Mouse (Mus musculus) left cerebral cortex, adult 8-10 months (tissue): ENCODE results near the gene Pdcd11. TPM values are rescaled to one million over a fixed set of nuclear protein-coding genes. Genes with fewer than 3 reads are reported as not detected.

Experiments used
- DNase-seq, 2 experiments: peaks; one replicate each; pipeline ENCODE4 v3.0.0; 2022; ENCODE audit warnings: low spot score in 2 of 2
- total RNA-seq, 4 experiments: library from RNA; stranded (reverse); gene quantifications; 2 replicates each; pipeline ENCODE4 v1.2.4; 2022

Gene Pdcd11
- total RNA-seq, 4 experiments from 2014 or later, result 14.8 to 15.9 (median 15.3) TPM

GRCm38 (mm10) chr19:47168223-47168622 is 77.7 kb downstream of the Pdcd11 start:
- DNase-seq, result peak in 1 of 2 experiments; percentile 31

- peak; percentile 68 to 92 for DNase-seq
These were observed 78.3 kb downstream of the Pdcd11 start for GRCm38 (mm10) chr19:47168793-47169412.

- no peak for DNase-seq
These were observed 83.9 kb downstream of the Pdcd11 start for GRCm38 (mm10) chr19:47174515-47174914.

GRCm38 (mm10) chr19:47175472-47175871 is 84.9 kb downstream of the Pdcd11 start:
- DNase-seq, result no peak

GRCm38 (mm10) chr19:47176916-47177505 is 86.4 kb downstream of the Pdcd11 start:
- no peak for DNase-seq

GRCm38 (mm10) chr19:47178001-47178400 is 87.4 kb downstream of the Pdcd11 start:
- no peak for DNase-seq

GRCm38 (mm10) chr19:47178431-47179271 is 88.1 kb downstream of the Pdcd11 start, which contains the start of gene Neurl1a:
TSS of gene Neurl1a (plus strand) at chr19:47178820.
- DNase-seq, result peak; percentile 46 to 73

GRCm38 (mm10) chr19:47179272-47179809 is 88.8 kb downstream of the Pdcd11 start:
- DNase-seq, result peak in 1 of 2 experiments; percentile 31

- no peak for DNase-seq
These were observed 89.4 kb downstream of the Pdcd11 start for GRCm38 (mm10) chr19:47180011-47180410.

Other genes starting within 250 kb of the Pdcd11 start
- gene Ina, start 76.1 kb upstream of the Pdcd11 start, total RNA-seq, result 100 to 1,000 TPM; 175 to 187 (median 178) TPM
- 10 to 100 TPM; 70.8 to 83.9 (median 82.1) TPM for gene Nt5c2, start 75.6 kb upstream of the Pdcd11 start, total RNA-seq
- 10 to 100 TPM; 14.4 to 15.8 (median 15.1) TPM for gene Pcgf6, start 39.9 kb upstream of the Pdcd11 start, total RNA-seq
- 1 to 10 TPM; 4.8 to 6.0 (median 5.3) TPM for gene Taf5, start 23.0 kb upstream of the Pdcd11 start, total RNA-seq
- 100 to 1,000 TPM; 772 to 821 (median 786) TPM for gene Usmg5, start 121 bp upstream of the Pdcd11 start, total RNA-seq
- 1 to 10 TPM; 4.4 to 6.6 (median 6.3) TPM for gene Calhm2, start 47.5 kb downstream of the Pdcd11 start, total RNA-seq
- gene Calhm1, start 53.5 kb downstream of the Pdcd11 start, total RNA-seq, result not detected
- not detected for gene Calhm3, start 67.0 kb downstream of the Pdcd11 start, total RNA-seq
- gene Neurl1a, start 88.1 kb downstream of the Pdcd11 start, total RNA-seq, result 100 to 1,000 TPM; 159 to 179 (median 172) TPM